Mouse (Mus musculus): ENCODE results near the gene Rhag. TPM values are rescaled to one million over a fixed set of nuclear protein-coding genes. Genes with fewer than 3 reads are reported as not detected.

Rhag gene
- polyA plus RNA-seq, 1 experiment from 2014 or later, result 1.9 TPM

- Histone ChIP-seq H3K36me3 (no peaks in the 10 kb centered on the region), H3K9ac (no peak overlapping the region), H3K27me3 (no peaks in the 10 kb centered on the region), H3K27ac (no peak overlapping the region), H3K4me3 (no peak overlapping the region), H3K4me2 (no peak overlapping the region), H3K4me1 (no peaks in the 10 kb centered on the region), H3K9me3 (no peaks in the 10 kb centered on the region)
- WGBS, result 41% methylated on average over 9 of the region's 9 CpGs
- no peak for ATAC-seq (ENCODE audit: insufficient number of reproducible peaks, low FRiP score, low TSS enrichment, low read depth)
Measured at GRCm38 (mm10) chr17:40821477-40821876, 10.6 kb downstream of the Rhag start.

GRCm38 (mm10) chr17:40823817-40824216, 12.9 kb downstream of the Rhag start:
- ATAC-seq (ENCODE audit: insufficient number of reproducible peaks, low FRiP score, low TSS enrichment, low read depth), result no peak
- no peak overlapping the region for H3K4me3 ChIP-seq
- WGBS, result 12% methylated on average over 4 of the region's 4 CpGs
- no peak overlapping the region for H3K27ac ChIP-seq
- H3K4me2 ChIP-seq, result no peak overlapping the region
- no peaks in the 10 kb centered on the region for H3K4me1 ChIP-seq
- H3K9me3 ChIP-seq, result no peaks in the 10 kb centered on the region
- H3K27me3 ChIP-seq, result no peaks in the 10 kb centered on the region
- H3K9ac ChIP-seq, result no peak overlapping the region
- H3K36me3 ChIP-seq, result no peaks in the 10 kb centered on the region

GRCm38 (mm10) chr17:40824549-40824948, 13.6 kb downstream of the Rhag start:
- Histone ChIP-seq H3K4me3 (no peak overlapping the region), H3K4me1 (no peaks in the 10 kb centered on the region), H3K27me3 (no peaks in the 10 kb centered on the region), H3K9me3 (no peaks in the 10 kb centered on the region), H3K4me2 (no peak overlapping the region), H3K36me3 (no peaks in the 10 kb centered on the region), H3K27ac (no peak overlapping the region), H3K9ac (no peak overlapping the region)
- ATAC-seq (ENCODE audit: insufficient number of reproducible peaks, low FRiP score, low TSS enrichment, low read depth), result no peak
- 49% methylated on average over 8 of the region's 8 CpGs for WGBS

GRCm38 (mm10) chr17:40831870-40832269, 20.9 kb downstream of the Rhag start:
- ATAC-seq (ENCODE audit: insufficient number of reproducible peaks, low FRiP score, low TSS enrichment, low read depth), result no peak
- H3K36me3 ChIP-seq, result no peaks in the 10 kb centered on the region
- WGBS, result 41% methylated on average over 2 of the region's 2 CpGs

GRCm38 (mm10) chr17:40837308-40837707, 26.4 kb downstream of the Rhag start:
- H3K4me3 ChIP-seq, result no peak overlapping the region
- no peaks in the 10 kb centered on the region for H3K4me1 ChIP-seq
- H3K27ac ChIP-seq, result no peak overlapping the region
- ATAC-seq (ENCODE audit: insufficient number of reproducible peaks, low FRiP score, low TSS enrichment, low read depth), result no peak
- no peaks in the 10 kb centered on the region for H3K27me3 ChIP-seq
- no peaks in the 10 kb centered on the region for H3K9me3 ChIP-seq
- no peak overlapping the region for H3K4me2 ChIP-seq
- H3K36me3 ChIP-seq, result no peaks in the 10 kb centered on the region
- no peak overlapping the region for H3K9ac ChIP-seq

More at GRCm38 (mm10) chr17:40831870-40832269, 20.9 kb downstream of the Rhag start:
- Histone ChIP-seq H3K9me3 (no peaks in the 10 kb centered on the region), H3K27me3 (no peaks in the 10 kb centered on the region), H3K27ac (no peak overlapping the region), H3K4me3 (no peak overlapping the region), H3K4me2 (no peak overlapping the region), H3K4me1 (no peaks in the 10 kb centered on the region), H3K9ac (no peak overlapping the region)

- no peaks in the 10 kb centered on the region for H3K36me3 ChIP-seq
- H3K4me2 ChIP-seq, result no peak overlapping the region
- H3K27me3 ChIP-seq, result no peaks in the 10 kb centered on the region
- H3K4me3 ChIP-seq, result no peak overlapping the region
- ATAC-seq (ENCODE audit: insufficient number of reproducible peaks, low FRiP score, low TSS enrichment, low read depth), result no peak
- no peaks in the 10 kb centered on the region for H3K4me1 ChIP-seq
- H3K27ac ChIP-seq, result no peak overlapping the region
- H3K9me3 ChIP-seq, result no peaks in the 10 kb centered on the region
- no peak overlapping the region for H3K9ac ChIP-seq
Measured at GRCm38 (mm10) chr17:40855065-40855464, 44.1 kb downstream of the Rhag start.

GRCm38 (mm10) chr17:40868952-40869747, 58.2 kb downstream of the Rhag start:
- no peaks in the 10 kb centered on the region for H3K27me3 ChIP-seq
- H3K9me3 ChIP-seq, result no peaks in the 10 kb centered on the region
- ATAC-seq (ENCODE audit: insufficient number of reproducible peaks, low FRiP score, low TSS enrichment, low read depth), result no peak
- H3K4me2 ChIP-seq, result no peak overlapping the region
- no peaks in the 10 kb centered on the region for H3K4me1 ChIP-seq
- H3K9ac ChIP-seq, result no peak overlapping the region
- no peaks in the 10 kb centered on the region for H3K36me3 ChIP-seq
- 77% methylated on average over 10 of the region's 10 CpGs for WGBS
- no peak overlapping the region for H3K27ac ChIP-seq
- no peak overlapping the region for H3K4me3 ChIP-seq

- Histone ChIP-seq H3K36me3 (no peaks in the 10 kb centered on the region), H3K9me3 (no peaks in the 10 kb centered on the region), H3K27me3 (no peaks in the 10 kb centered on the region), H3K4me3 (no peak overlapping the region), H3K4me1 (peaks cover 3% of the 10 kb centered on the region; the same call in 1 of the 2 replicates), H3K9ac (no peak overlapping the region), H3K27ac (no peak overlapping the region), H3K4me2 (no peak overlapping the region)
- ATAC-seq (ENCODE audit: insufficient number of reproducible peaks, low FRiP score, low TSS enrichment, low read depth), result no peak
- WGBS, result 93% methylated on average over 6 of the region's 6 CpGs
Measured at GRCm38 (mm10) chr17:40872626-40873025, 61.7 kb downstream of the Rhag start.

- Histone ChIP-seq H3K36me3 (no peaks in the 10 kb centered on the region), H3K27me3 (no peaks in the 10 kb centered on the region), H3K4me1 (peaks cover 10% of the 10 kb centered on the region; the same call in 1 of the 2 replicates), H3K4me2 (no peak overlapping the region), H3K4me3 (no peak overlapping the region), H3K27ac (no peak overlapping the region), H3K9me3 (no peaks in the 10 kb centered on the region), H3K9ac (no peak overlapping the region)
- ATAC-seq (ENCODE audit: insufficient number of reproducible peaks, low FRiP score, low TSS enrichment, low read depth), result no peak
- 40% methylated on average over 2 of the region's 2 CpGs for WGBS
Measured at GRCm38 (mm10) chr17:40873582-40874011, 62.7 kb downstream of the Rhag start.

GRCm38 (mm10) chr17:40874701-40875100, 63.8 kb downstream of the Rhag start:
- no peaks in the 10 kb centered on the region for H3K36me3 ChIP-seq
- H3K4me1 ChIP-seq, result peaks cover 10% of the 10 kb centered on the region; the same call in 1 of the 2 replicates
- WGBS, result 66% methylated on average over 3 of the region's 3 CpGs
- H3K27me3 ChIP-seq, result no peaks in the 10 kb centered on the region
- ATAC-seq (ENCODE audit: insufficient number of reproducible peaks, low FRiP score, low TSS enrichment, low read depth), result no peak
- H3K9ac ChIP-seq, result no peak overlapping the region
- no peak overlapping the region for H3K4me3 ChIP-seq
- H3K9me3 ChIP-seq, result no peaks in the 10 kb centered on the region
- H3K4me2 ChIP-seq, result no peak overlapping the region
- no peak overlapping the region for H3K27ac ChIP-seq

GRCm38 (mm10) chr17:40875568-40875967, 64.6 kb downstream of the Rhag start:
- H3K4me1 ChIP-seq, result peaks cover 10% of the 10 kb centered on the region; the same call in 1 of the 2 replicates
- 85% methylated on average over 1 of the region's 1 CpGs for WGBS

GRCm38 (mm10) chr17:40877741-40878140, 66.8 kb downstream of the Rhag start:
- H3K36me3 ChIP-seq, result no peaks in the 10 kb centered on the region
- H3K27me3 ChIP-seq, result no peaks in the 10 kb centered on the region
- peak overlapping the region; percentile 12; the same call in 1 of the 2 replicates for H3K4me2 ChIP-seq
- ATAC-seq (ENCODE audit: insufficient number of reproducible peaks, low FRiP score, low TSS enrichment, low read depth), result no peak
- no peak overlapping the region for H3K9ac ChIP-seq
- no peak overlapping the region for H3K4me3 ChIP-seq
- H3K27ac ChIP-seq, result no peak overlapping the region
- peaks cover 10% of the 10 kb centered on the region; the same call in 1 of the 2 replicates for H3K4me1 ChIP-seq
- WGBS, result 39% methylated on average over 3 of the region's 3 CpGs
- H3K9me3 ChIP-seq, result no peaks in the 10 kb centered on the region

More at GRCm38 (mm10) chr17:40875568-40875967, 64.6 kb downstream of the Rhag start:
- Histone ChIP-seq H3K27me3 (no peaks in the 10 kb centered on the region), H3K9me3 (no peaks in the 10 kb centered on the region), H3K4me3 (no peak overlapping the region), H3K9ac (no peak overlapping the region), H3K4me2 (no peak overlapping the region), H3K36me3 (no peaks in the 10 kb centered on the region), H3K27ac (no peak overlapping the region)
- no peak for ATAC-seq (ENCODE audit: insufficient number of reproducible peaks, low FRiP score, low TSS enrichment, low read depth)
